Mouse (Mus musculus): ENCODE results near the gene Olfr1221.
"Not testable (repeated sequence)": the region's sequence is repeated elsewhere in the genome, so short reads cannot be mapped to it uniquely, and the experiment has no call there.

Gene Olfr1221

GRCm38 (mm10) chr2:89117183-89117582 lies at the start of gene Olfr1221:
Olfr1221 (minus strand) TSS chr2:89117283.
- no peak for DNase-seq (ENCODE audit: low spot score)

GRCm38 (mm10) chr2:89164711-89165110 lies 47.6 kb upstream of the Olfr1221 start:
- DNase-seq (ENCODE audit: low spot score) = not testable (repeated sequence)

DNA sequence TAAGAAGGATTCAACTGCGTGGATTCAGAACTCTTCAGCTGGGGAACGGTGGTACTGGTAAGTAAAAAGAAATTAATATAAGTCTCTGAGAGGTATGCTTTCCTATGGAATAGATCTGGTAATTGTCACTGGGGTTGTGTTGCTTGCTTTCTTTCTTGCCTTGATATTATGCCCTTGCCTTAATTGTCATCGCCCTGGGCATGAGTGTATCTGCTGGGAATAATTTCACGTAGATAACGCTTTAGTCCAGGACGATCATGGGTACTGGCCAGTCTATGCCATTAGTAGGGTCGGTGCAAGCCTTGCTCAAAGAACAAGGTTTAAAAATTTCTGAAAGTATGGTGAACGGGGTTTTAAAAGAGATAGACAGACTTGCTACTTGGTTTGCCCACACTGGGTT lies 46.9 kb upstream of the Olfr1221 start, which contains the start of gene Olfr1224-ps1:
Olfr1224-ps1 (minus strand) TSS at position 101 of the 400 bp plus-strand sequence.
- DNase-seq (ENCODE audit: low spot score) = not testable (repeated sequence)

DNA sequence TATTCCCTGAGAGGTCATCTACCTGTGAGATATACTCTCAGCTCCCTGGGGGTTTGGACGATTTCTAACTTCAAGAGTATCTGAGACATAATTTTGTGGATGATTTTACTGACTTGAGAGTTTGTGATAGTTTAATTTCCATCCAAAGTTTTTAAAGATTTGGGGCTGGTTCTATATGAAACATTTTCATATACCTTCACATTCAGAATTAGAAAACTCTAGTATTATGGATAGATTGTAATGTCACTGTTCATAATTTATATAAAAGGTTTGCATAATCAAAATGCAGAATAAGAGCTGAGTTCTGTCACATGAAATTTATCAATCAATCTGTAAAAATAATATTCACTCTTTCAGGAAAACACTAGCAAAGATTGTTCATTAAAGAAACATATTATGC lies 34.4 kb upstream of the Olfr1221 start, which contains the start of gene Olfr1223:
Olfr1223 (minus strand) TSS at position 101 of the 400 bp plus-strand sequence.
- no peak for DNase-seq (ENCODE audit: low spot score)

DNA sequence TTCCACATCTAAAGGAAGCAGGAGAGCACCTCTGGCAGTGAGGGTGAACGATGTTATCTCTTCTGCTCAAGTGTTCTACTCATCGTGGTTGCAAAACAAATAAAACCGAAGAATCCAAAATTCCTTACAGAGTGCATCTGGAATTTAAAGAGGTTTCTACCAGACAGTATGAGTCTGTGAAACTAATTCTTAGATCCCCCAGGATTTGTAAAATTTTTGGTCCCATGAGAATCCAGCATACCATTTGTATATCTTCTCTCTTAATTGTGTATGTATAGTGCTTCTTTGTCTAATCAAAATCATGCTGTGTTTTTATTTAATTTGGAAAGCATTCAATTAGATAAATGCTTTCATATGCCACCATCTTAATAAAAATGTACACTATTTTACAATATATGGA lies 15.9 kb upstream of the Olfr1221 start, which contains the start of gene Olfr1222:
Olfr1222 (minus strand) TSS at position 101 of the 400 bp plus-strand sequence.
- DNase-seq (ENCODE audit: low spot score) = no peak

GRCm38 (mm10) chr2:89106735-89107134 lies 10.3 kb downstream of the Olfr1221 start, which contains the start of gene Olfr1220:
Olfr1220 (minus strand) TSS chr2:89106835.
- no peak for DNase-seq (ENCODE audit: low spot score)

- no peak for DNase-seq (ENCODE audit: low spot score)
Observed at GRCm38 (mm10) chr2:89105651-89106050, 11.4 kb downstream of the Olfr1221 start.

DNA sequence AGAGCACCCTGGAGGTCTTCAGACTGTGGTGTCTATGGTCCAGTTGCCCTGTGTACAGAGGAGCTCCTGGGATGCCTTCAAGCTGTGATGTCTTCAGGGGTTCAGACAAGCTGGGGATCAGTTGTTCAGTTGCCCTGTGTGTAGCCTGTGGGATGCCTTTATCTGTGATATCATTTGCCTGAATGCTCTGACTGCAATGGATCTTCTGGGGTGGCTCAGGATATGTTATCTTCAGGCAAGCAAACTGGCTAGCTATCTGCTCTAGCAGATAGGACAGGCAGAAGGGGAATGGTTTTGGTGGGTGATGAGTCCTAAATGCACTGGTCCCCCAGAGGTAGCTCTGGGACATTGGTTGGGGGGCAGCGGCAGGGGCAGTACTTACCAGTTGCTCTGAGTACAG lies 23.2 kb downstream of the Olfr1221 start:
- no peak for DNase-seq (ENCODE audit: low spot score)

DNA sequence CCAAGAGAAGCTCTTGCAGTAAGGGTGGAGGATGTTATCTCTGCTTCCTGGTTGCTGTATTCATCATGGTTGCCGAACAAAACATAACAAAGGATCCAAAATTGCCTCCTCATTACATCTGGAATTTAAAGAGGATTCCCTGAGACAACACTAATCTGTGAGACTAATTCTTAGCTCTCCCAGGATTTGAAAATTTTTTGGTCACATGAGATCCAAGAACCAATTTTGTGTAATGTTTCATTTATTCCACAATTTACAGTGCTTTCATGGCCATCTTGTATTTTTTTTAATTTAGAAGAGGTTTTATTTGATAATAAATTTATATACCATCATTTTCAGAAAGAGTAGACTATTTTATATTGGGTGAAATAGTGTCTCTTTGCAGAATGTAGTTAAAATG lies 33.7 kb downstream of the Olfr1221 start, which contains the start of gene Olfr1219:
Olfr1219 (minus strand) TSS at position 101 of the 400 bp plus-strand sequence.
- DNase-seq (ENCODE audit: low spot score) = no peak

DNA sequence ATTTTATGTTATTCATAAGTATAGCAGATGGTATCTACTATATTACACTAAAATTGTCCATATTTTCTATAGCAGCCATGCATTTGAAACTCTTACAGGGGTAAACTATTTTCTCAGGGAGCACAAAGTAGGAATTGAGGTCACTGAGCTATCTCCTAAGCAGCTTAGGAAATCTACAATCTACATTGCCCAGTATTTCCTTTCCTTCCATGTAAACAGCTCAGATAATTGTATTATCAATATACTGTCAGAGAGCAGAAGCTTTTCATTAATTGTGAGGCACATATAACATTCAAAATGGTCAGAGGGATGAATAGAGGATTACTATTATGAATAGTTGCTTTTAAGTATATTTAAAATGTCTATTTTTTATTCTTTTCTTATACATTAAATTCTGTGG lies 35.6 kb downstream of the Olfr1221 start:
- no peak for DNase-seq (ENCODE audit: low spot score)

DNA sequence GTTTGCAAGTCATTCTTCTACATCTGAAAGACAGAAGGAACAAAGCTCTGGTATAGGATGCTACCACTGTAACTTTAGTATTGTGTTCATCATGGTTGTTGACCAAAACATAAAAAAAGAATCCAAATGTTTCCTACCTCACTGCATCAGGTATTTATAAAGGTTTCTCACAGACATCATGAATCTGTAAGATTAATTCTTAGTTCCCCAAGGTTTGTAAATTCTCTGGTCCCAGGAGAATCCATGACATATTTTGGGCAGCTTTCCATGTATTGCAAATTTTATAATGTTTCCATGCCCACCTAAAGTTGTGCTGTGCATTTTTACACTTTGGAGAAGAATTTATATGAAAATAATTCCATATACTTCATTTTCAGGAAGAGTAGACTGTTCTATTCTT lies 56.0 kb downstream of the Olfr1221 start, which contains the start of gene Olfr1218:
Olfr1218 (minus strand) TSS at position 101 of the 400 bp plus-strand sequence.
- no peak for DNase-seq (ENCODE audit: low spot score)
